Mouse (Mus musculus) spleen, postnatal 10 days (tissue): ENCODE measurements around the gene Pla2g2c.

Source experiments
- DNase-seq, 2 experiments: peaks; one replicate each; pipeline ENCODE4 v3.0.0; 2021 to 2022; ENCODE audit warnings: low spot score in 2 of 2

Gene Pla2g2c

GRCm38 (mm10) chr4:138724354-138725126 is at the start of gene Pla2g2c:
Gene Pla2g2c (plus strand): TSS chr4:138724792.
- DNase-seq = no peak

- DNase-seq = peak in 1 of 2 experiments; percentile 20
Observed at GRCm38 (mm10) chr4:138676480-138676879, 48.1 kb upstream of the Pla2g2c start.

DNA sequence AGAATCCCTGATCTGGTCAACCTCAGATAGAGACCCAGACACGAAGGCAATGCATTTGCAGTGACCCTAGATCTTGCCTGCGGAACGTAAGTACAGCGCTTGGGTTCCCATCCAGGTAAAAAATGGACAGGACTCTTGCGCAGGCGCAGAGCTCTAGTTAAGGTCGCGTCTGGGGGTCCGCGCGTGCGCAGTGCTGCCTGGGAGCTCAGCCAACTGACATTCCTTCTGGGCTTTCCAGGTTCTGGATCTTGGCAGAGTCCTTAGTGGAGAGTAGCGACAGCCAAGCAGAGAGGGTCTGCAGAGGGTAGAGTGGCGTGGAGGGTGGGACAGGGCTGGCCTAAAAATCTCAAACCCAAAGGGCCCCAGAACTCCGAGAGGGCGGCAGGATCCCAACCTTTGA is 47.0 kb upstream of the Pla2g2c start:
- no peak for DNase-seq

GRCm38 (mm10) chr4:138680124-138680523 is 44.5 kb upstream of the Pla2g2c start:
- no peak for DNase-seq

DNA sequence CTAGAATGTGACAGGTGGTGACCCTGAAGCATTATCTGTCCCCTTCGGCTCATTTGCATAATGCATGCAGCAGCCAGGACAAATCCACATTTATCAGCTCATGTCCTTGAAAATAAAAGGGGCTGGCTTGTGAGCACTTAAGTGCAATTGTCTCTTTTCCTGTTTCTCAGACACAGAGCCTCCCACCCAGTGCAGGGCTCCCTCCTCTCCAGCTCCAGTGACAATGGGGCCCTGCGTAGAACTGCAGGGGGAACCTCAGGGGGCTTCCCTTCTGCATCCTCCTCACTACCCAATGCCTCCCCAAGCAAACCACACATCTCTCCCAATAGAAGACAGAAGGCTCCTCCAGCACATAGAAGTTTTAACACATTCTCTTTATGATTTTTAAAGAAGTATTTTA is 41.8 kb upstream of the Pla2g2c start:
- no peak for DNase-seq

DNA sequence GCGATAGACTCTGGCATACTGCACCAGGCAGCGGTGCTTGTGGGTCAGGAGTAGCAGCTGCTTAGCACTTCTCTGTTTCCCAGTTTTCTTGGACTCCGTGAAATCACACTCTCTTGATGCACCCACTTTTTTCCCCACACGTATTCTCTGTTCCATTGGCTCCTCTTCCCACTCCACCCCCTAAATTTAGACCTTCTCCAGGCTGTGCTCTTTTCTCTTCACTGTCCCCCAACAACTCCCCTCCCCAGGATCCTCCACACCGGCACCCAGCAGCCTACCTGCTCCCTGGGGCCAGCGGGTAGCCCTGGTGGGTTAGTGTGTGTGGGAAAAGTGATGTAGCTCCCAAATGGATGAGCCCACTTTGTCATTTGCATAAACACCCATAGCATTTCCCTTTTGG is 38.8 kb upstream of the Pla2g2c start:
- no peak for DNase-seq

GRCm38 (mm10) chr4:138689094-138689512 is 35.5 kb upstream of the Pla2g2c start:
- DNase-seq = no peak

DNA sequence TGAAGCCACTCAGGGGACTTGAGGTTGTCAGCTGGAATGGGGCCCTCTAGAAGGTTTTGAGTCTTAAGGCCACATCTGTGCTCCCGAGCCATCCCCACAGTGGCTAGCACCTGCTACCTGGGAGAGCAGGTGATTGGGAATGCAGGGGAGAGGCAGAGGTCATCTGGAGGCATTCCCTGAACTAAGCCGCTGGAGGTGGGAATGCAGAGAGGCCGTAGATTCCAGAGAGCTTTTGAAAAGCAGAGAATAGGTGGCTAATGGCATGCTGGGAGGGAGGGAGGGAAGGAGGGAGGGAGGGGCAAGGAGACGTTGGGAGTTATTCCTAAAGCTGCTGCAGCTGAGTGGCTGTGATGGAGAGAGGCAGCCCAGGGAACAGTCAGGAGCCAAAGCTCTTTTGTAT is 34.0 kb upstream of the Pla2g2c start:
- DNase-seq = no peak

GRCm38 (mm10) chr4:138691443-138692181 is 33.0 kb upstream of the Pla2g2c start:
- DNase-seq = no peak

DNA sequence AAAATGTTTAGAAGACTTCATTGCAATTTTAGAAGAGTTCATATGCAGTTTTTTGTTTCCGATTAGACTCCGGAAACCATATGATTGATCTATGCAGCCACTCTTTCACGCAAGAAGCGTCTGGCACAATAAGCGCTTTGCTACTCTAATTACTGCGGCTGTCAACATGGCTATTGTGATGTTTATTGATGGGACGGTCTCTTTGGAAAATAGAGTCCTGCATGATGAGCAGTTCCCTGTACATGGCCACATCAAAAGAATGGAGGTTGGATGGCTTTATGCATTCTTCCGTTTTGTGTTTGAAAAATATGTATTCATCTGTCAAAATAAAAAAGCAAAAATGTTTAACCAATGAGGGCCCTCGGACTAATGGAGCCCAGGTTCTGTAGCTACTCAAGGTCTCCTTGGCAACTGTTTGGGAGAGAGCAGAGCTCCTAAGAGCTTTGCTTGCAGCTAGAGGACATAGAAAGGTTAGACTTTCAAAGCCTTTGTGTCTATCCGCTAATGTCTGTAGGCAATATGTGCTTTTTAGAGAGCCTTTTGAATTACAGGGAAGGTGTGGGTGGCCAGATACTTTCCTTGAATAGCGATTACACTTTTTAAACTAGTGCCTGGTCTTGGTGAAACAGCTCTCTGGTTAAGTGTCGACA is 31.4 kb upstream of the Pla2g2c start:
- DNase-seq = no peak

GRCm38 (mm10) chr4:138696720-138697119 is 27.9 kb upstream of the Pla2g2c start:
- no peak for DNase-seq

- no peak for DNase-seq
Observed at GRCm38 (mm10) chr4:138697166-138697860, 27.3 kb upstream of the Pla2g2c start.

DNA sequence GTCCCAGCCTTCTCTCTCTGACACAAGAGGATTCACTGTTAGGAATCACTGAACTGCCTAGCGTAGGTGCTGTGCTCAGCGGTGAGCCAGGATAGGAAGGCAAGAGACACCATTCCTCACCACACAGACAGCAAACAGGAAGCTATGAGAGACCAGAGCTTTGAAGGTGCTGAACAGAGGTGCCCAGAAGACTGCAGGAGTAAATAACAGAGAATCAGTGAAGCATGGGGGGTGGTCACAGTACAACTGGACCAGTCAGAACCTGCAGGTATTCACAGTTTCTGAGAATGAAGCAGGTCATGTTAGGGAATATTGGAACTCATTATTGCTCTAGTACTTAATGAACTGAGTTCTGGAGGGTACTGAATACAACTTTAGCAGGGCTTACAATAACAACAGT is 26.3 kb upstream of the Pla2g2c start:
- no peak for DNase-seq

GRCm38 (mm10) chr4:138700184-138700982 is 24.2 kb upstream of the Pla2g2c start:
- DNase-seq = peak in 1 of 2 experiments; percentile 35

GRCm38 (mm10) chr4:138701111-138701510 is 23.5 kb upstream of the Pla2g2c start:
- DNase-seq = no peak

- DNase-seq = no peak
Observed at GRCm38 (mm10) chr4:138702031-138702430, 22.6 kb upstream of the Pla2g2c start.

- no peak for DNase-seq
Observed at GRCm38 (mm10) chr4:138702528-138702927, 22.1 kb upstream of the Pla2g2c start.

DNA sequence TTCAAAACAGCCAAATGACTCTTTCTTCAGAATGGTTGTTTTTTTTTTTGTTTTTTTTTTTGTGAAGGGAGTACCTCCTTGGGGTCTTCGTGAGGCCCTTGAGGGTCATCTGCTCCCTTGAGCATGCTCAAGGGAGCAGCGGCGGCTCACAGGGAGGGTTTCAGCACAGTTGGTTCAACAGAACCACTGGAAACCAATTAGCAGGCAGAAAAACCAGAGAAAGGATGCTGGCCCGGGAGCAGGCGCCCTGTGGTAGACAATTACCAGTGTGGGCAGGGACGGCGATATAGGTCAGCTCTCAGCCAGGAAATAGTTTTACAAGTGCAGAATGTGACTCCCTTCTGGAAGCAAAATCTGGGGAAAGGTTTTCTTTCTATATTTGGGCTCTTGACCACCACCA is 21.0 kb upstream of the Pla2g2c start:
- DNase-seq = no peak

DNA sequence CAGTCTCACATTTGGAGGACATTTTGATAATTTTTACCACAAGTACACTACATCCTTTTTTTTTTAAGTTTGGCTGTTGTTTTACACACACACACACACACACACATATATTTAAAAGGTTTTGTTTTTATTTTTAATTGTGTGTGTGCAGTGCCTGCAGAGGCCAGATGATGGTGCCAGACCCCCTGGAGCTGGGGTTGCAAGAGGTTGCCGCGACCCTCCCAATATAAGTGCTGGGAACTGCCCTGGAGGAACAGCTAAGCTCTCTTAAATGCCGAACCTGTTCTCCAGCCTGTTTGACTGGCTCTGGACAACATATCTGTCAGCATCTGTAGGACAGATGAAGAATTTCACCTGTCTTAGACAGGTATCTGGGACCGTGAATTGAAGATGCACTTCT is 20.4 kb upstream of the Pla2g2c start:
- DNase-seq = no peak

GRCm38 (mm10) chr4:138706620-138707019 is 18.0 kb upstream of the Pla2g2c start:
- no peak for DNase-seq

GRCm38 (mm10) chr4:138708636-138709035 is 16.0 kb upstream of the Pla2g2c start:
- DNase-seq = peak in 1 of 2 experiments; percentile 38
